Mouse (Mus musculus): Measurements from ENCODE around the gene Trim25. TPM values are rescaled to one million over a fixed set of nuclear protein-coding genes. Genes with fewer than 3 reads are reported as not detected.

Gene Trim25
- polyA plus RNA-seq, 1 experiment = 4.3 TPM

- DNase-seq (ENCODE audit: extremely low spot score in 1 of 2, low spot score in 1 of 2) = peak; percentile 90 to 94
These were observed 61.4 kb downstream of the Trim25 start for GRCm38 (mm10) chr11:89060423-89061089.

GRCm38 (mm10) chr11:89061362-89061761, 62.2 kb downstream of the Trim25 start:
- no peak for DNase-seq (ENCODE audit: extremely low spot score in 1 of 2, low spot score in 1 of 2)

- DNase-seq (ENCODE audit: extremely low spot score in 1 of 2, low spot score in 1 of 2) = no peak
These were observed 65.1 kb downstream of the Trim25 start for GRCm38 (mm10) chr11:89064312-89064711.

GRCm38 (mm10) chr11:89065297-89065696, 66.1 kb downstream of the Trim25 start:
- DNase-seq (ENCODE audit: extremely low spot score in 1 of 2, low spot score in 1 of 2) = no peak

GRCm38 (mm10) chr11:89066126-89066525, 67.0 kb downstream of the Trim25 start:
- DNase-seq (ENCODE audit: extremely low spot score in 1 of 2, low spot score in 1 of 2) = no peak

GRCm38 (mm10) chr11:89066750-89067149, 67.6 kb downstream of the Trim25 start, which contains the start of gene Dgke:
Gene Dgke (minus strand): TSS chr11:89066850.
- DNase-seq (ENCODE audit: extremely low spot score in 1 of 2, low spot score in 1 of 2) = no peak

GRCm38 (mm10) chr11:89067301-89067822, 68.2 kb downstream of the Trim25 start:
- no peak for DNase-seq (ENCODE audit: extremely low spot score in 1 of 2, low spot score in 1 of 2)

GRCm38 (mm10) chr11:89067871-89068490, 68.8 kb downstream of the Trim25 start:
- DNase-seq (ENCODE audit: extremely low spot score in 1 of 2, low spot score in 1 of 2) = no peak

- no peak for DNase-seq (ENCODE audit: extremely low spot score in 1 of 2, low spot score in 1 of 2)
These were observed 69.5 kb downstream of the Trim25 start for GRCm38 (mm10) chr11:89068649-89069048.

- DNase-seq (ENCODE audit: extremely low spot score in 1 of 2, low spot score in 1 of 2) = peak in 1 of 2 experiments; percentile 80
These were observed 70.1 kb downstream of the Trim25 start for GRCm38 (mm10) chr11:89069303-89069702.

Other genes starting within 250 kb of the Trim25 start
- 45.2 and 49.1 TPM in 2 replicates for gene Akap1, start 134.8 kb upstream of the Trim25 start, polyA plus RNA-seq (2012; rRNA removed)
- gene Scpep1, start 43.9 kb upstream of the Trim25 start, polyA plus RNA-seq (2012; rRNA removed) = 16.9 and 19.0 TPM in 2 replicates
- 0.28 TPM in 1 of 2 replicates, not detected in the other for gene Elobl, start 32.4 kb upstream of the Trim25 start, polyA plus RNA-seq (2012; rRNA removed)
- gene Coil, start 29.1 kb upstream of the Trim25 start, polyA plus RNA-seq (2012; rRNA removed) = 17.0 and 19.3 TPM in 2 replicates
- 32.2 and 35.7 TPM in 2 replicates for gene Dgke, start 67.5 kb downstream of the Trim25 start, polyA plus RNA-seq (2012; rRNA removed)
- gene Gm525, start 74.5 kb downstream of the Trim25 start, polyA plus RNA-seq (2012; rRNA removed) = 3.0 and 3.2 TPM in 2 replicates